Mouse (Mus musculus) lung, embryonic 14.5 days (tissue): ENCODE data around the gene Gm28897. TPM values are rescaled to one million over a fixed set of nuclear protein-coding genes. Genes with fewer than 3 reads are reported as not detected.
"Not testable (repeated sequence)": the region's sequence is repeated elsewhere in the genome, so short reads cannot be mapped to it uniquely, and the experiment has no call there.

ENCODE experiments used
- ATAC-seq: fragments of 200-750 bp; cut with Nextera tagmentation; 2 replicates; pipeline ENCODE4 v1.8.0; 2017; ENCODE audit warnings: mild to moderate bottlenecking, moderate TSS enrichment, moderate library complexity; ENCODE audit not compliant: insufficient read depth
- DNase-seq: peaks from one replicate; pipeline ENCODE4 v3.0.0-alpha.2; 2015
- H3K27ac ChIP-seq: fragments of 300-500 bp; sonication (generic); 2 replicates; pipeline ENCODE4 v1.5.1; 2014; ENCODE audit warnings: low read depth, mild to moderate bottlenecking, moderate library complexity
- H3K27me3 ChIP-seq: fragments of 300-500 bp; sonication (generic); 2 replicates; pipeline ENCODE4 v1.6.1; 2014; ENCODE audit warnings: low read length, control low read depth; ENCODE audit not compliant: insufficient read depth
- H3K36me3 ChIP-seq: fragments of 300-500 bp; sonication (generic); 2 replicates; pipeline ENCODE4 v1.6.1; 2014; ENCODE audit warnings: control low read depth; ENCODE audit not compliant: insufficient read depth
- H3K4me1 ChIP-seq: fragments of 300-500 bp; sonication (generic); 2 replicates; pipeline ENCODE4 v1.6.1; 2014; ENCODE audit warnings: antibody characterized with exemption, control low read depth; ENCODE audit not compliant: insufficient read depth
- H3K4me2 ChIP-seq: fragments of 300-500 bp; sonication (generic); 2 replicates; pipeline ENCODE4 v1.6.1; 2014; ENCODE audit warnings: mild to moderate bottlenecking
- H3K4me3 ChIP-seq: fragments of 300-500 bp; sonication (generic); 2 replicates; pipeline ENCODE4 v1.5.1; 2014; ENCODE audit warnings: low read depth, low read length
- H3K9ac ChIP-seq: fragments of 300-500 bp; sonication (generic); 2 replicates; pipeline ENCODE4 v1.6.1; 2014
- H3K9me3 ChIP-seq: fragments of 300-500 bp; sonication (generic); 2 replicates; pipeline ENCODE4 v1.6.1; 2016; ENCODE audit warnings: low read depth, low read length, control low read depth
- WGBS: fragments of 180-500 bp; shearing (Covaris S2); extraction: QIAGEN DNeasy Blood & Tissue Kit; methylation state at CpG from one replicate; pipeline ENCODE4 v1.1.7; 2014; 5-methylcytosine and 5-hydroxymethylcytosine counted together
- polyA plus RNA-seq: library from polyadenylated mRNA; unstranded; fragments of >200 nt; fragmentation: Nextera tagmentation; extraction: Ambion mirVana; gene quantifications from 2 replicates; pipeline ENCODE4 v1.2.1, GENCODE M21; 2014

Gm28897 gene
- polyA plus RNA-seq = not detected in 2 replicates

- no CpG with 5 or more reads among the region's 6 CpGs for WGBS
- not testable (repeated sequence) for ATAC-seq, H3K4me3 ChIP-seq, H3K36me3 ChIP-seq, H3K9me3 ChIP-seq, H3K4me1 ChIP-seq, H3K27me3 ChIP-seq, H3K4me2 ChIP-seq, H3K27ac ChIP-seq, H3K9ac ChIP-seq, DNase-seq
These were observed at the start of gene Gm28897 for GRCm38 (mm10) chrY:80926695-80927094. Gm28897 (plus strand) TSS chrY:80926995.
